Mouse (Mus musculus) forebrain, embryonic 14.5 days (tissue): ENCODE results near the gene Cdc14a. TPM values are rescaled to one million over a fixed set of nuclear protein-coding genes. Genes with fewer than 3 reads are reported as not detected.

ENCODE experiments used
- ATAC-seq: fragments of 200-750 bp; cut with Nextera tagmentation; 2 replicates; pipeline ENCODE4 v1.8.0; 2017; ENCODE audit warnings: mild to moderate bottlenecking, moderate library complexity
- DNase-seq: peaks from one replicate; pipeline ENCODE4 v3.0.0-alpha.2; 2015; ENCODE audit warnings: low spot score
- H3K27ac ChIP-seq: fragments of 300-500 bp; sonication (generic); 2 replicates; pipeline ENCODE4 v1.5.1; 2014; ENCODE audit warnings: low read depth, mild to moderate bottlenecking, control low read depth, low read length, moderate library complexity
- H3K27me3 ChIP-seq: fragments of 300-500 bp; sonication (generic); replicated peaks from 2 replicates; pipeline ENCODE4 v1.6.1; 2014; ENCODE audit warnings: low read length, control low read depth, mixed read lengths; ENCODE audit not compliant: control insufficient read depth, insufficient read depth
- H3K36me3 ChIP-seq: fragments of 300-500 bp; sonication (generic); 2 replicates; pipeline ENCODE4 v1.6.1; 2014; ENCODE audit warnings: low read length, control low read depth; ENCODE audit not compliant: control insufficient read depth, insufficient read depth
- H3K4me1 ChIP-seq: fragments of 300-500 bp; sonication (generic); 2 replicates; pipeline ENCODE4 v1.6.1; 2014; ENCODE audit warnings: antibody characterized with exemption, low read length, control low read depth; ENCODE audit not compliant: control insufficient read depth, insufficient read depth
- H3K4me2 ChIP-seq: fragments of 300-500 bp; sonication (generic); 2 replicates; pipeline ENCODE4 v1.6.1; 2014; ENCODE audit warnings: mild to moderate bottlenecking, control low read depth, low read length
- H3K4me3 ChIP-seq: fragments of 300-500 bp; sonication (generic); 2 replicates; pipeline ENCODE4 v1.5.1; 2014; ENCODE audit warnings: low read depth, low read length, control low read depth
- H3K9ac ChIP-seq: fragments of 300-500 bp; sonication (generic); 2 replicates; pipeline ENCODE4 v1.6.1; 2014; ENCODE audit warnings: mild to moderate bottlenecking, low read length, control low read depth, moderate library complexity
- H3K9me3 ChIP-seq: fragments of 300-500 bp; sonication (generic); replicated peaks from 2 replicates; pipeline ENCODE4 v1.6.1; 2016; ENCODE audit warnings: low read length, control low read depth, mixed read lengths; ENCODE audit not compliant: control insufficient read depth
- WGBS: fragments of 180-500 bp; shearing (Covaris S2); extraction: QIAGEN DNeasy Blood & Tissue Kit; methylation state at CpG from one replicate; pipeline ENCODE4 v1.1.7; 2014; 5-methylcytosine and 5-hydroxymethylcytosine counted together
- polyA plus RNA-seq: library from polyadenylated mRNA; unstranded; fragments of >200 nt; fragmentation: Nextera tagmentation; extraction: Ambion mirVana; gene quantifications from 2 replicates; pipeline ENCODE4 v1.2.1, GENCODE M21; 2014

The Cdc14a gene
- polyA plus RNA-seq, 1 experiment from 2014 or later: 7.7 TPM

GRCm38 (mm10) chr3:116368868-116369437, 54.9 kb downstream of the Cdc14a start:
- no peaks in the 10 kb centered on the region for H3K9me3 ChIP-seq
- H3K36me3 ChIP-seq: 0 out of 2 replicates have a peak, but pooled peaks cover 3% of the 10 kb centered on the region
- ATAC-seq (no peak; the same call in 1 of the 2 replicates), DNase-seq (peak; percentile 35)
- 5% methylated on average over 4 of the region's 4 CpGs for WGBS
- no peak overlapping the region for H3K27ac ChIP-seq
- no peak overlapping the region for H3K4me3 ChIP-seq
- peaks cover 8% of the 10 kb centered on the region; the same call in 1 of the 2 replicates for H3K4me1 ChIP-seq
- no peak overlapping the region for H3K9ac ChIP-seq
- no peaks in the 10 kb centered on the region for H3K27me3 ChIP-seq
- H3K4me2 ChIP-seq: no peak overlapping the region

- H3K9me3 ChIP-seq: no peaks in the 10 kb centered on the region
- H3K4me1 ChIP-seq: peaks cover 8% of the 10 kb centered on the region; the same call in 1 of the 2 replicates
- ATAC-seq (no peak), DNase-seq (no peak)
- H3K36me3 ChIP-seq: peaks cover 9% of the 10 kb centered on the region; the same call in 1 of the 2 replicates
- no peak overlapping the region for H3K4me3 ChIP-seq
- no peak overlapping the region for H3K4me2 ChIP-seq
- no peak overlapping the region for H3K9ac ChIP-seq
- no peak overlapping the region for H3K27ac ChIP-seq
- no peaks in the 10 kb centered on the region for H3K27me3 ChIP-seq
- 58% methylated on average over 2 of the region's 2 CpGs for WGBS
Measured at GRCm38 (mm10) chr3:116366125-116366524, 57.7 kb downstream of the Cdc14a start.

- H3K4me3 ChIP-seq: no peak overlapping the region
- no peaks in the 10 kb centered on the region for H3K27me3 ChIP-seq
- 77% methylated on average over 7 of the region's 7 CpGs for WGBS
- H3K4me1 ChIP-seq: no peaks in the 10 kb centered on the region
- no peak overlapping the region for H3K4me2 ChIP-seq
- no peak for ATAC-seq
- no peak overlapping the region for H3K9ac ChIP-seq
- DNase-seq: no peak
- H3K9me3 ChIP-seq: no peaks in the 10 kb centered on the region
- H3K27ac ChIP-seq: no peak overlapping the region
- peaks cover 9% of the 10 kb centered on the region; the same call in 1 of the 2 replicates for H3K36me3 ChIP-seq
Measured at GRCm38 (mm10) chr3:116361906-116362305, 61.9 kb downstream of the Cdc14a start.

GRCm38 (mm10) chr3:116361101-116361500, 62.7 kb downstream of the Cdc14a start:
- Histone ChIP-seq H3K9me3 (no peaks in the 10 kb centered on the region), H3K4me1 (no peaks in the 10 kb centered on the region), H3K4me3 (no peak overlapping the region), H3K9ac (no peak overlapping the region), H3K36me3 (peaks cover 8% of the 10 kb centered on the region; the same call in 1 of the 2 replicates), H3K27ac (no peak overlapping the region), H3K27me3 (no peaks in the 10 kb centered on the region), H3K4me2 (no peak overlapping the region)
- 88% methylated on average over 5 of the region's 5 CpGs for WGBS
- ATAC-seq: no peak
- no peak for DNase-seq

- no peak overlapping the region for H3K27ac ChIP-seq
- H3K4me2 ChIP-seq: no peak overlapping the region
- H3K9ac ChIP-seq: no peak overlapping the region
- DNase-seq (no peak), ATAC-seq (no peak)
- H3K9me3 ChIP-seq: no peaks in the 10 kb centered on the region
- peaks cover 6% of the 10 kb centered on the region; the same call in 1 of the 2 replicates for H3K36me3 ChIP-seq
- no peak overlapping the region for H3K4me3 ChIP-seq
- H3K27me3 ChIP-seq: no peaks in the 10 kb centered on the region
- H3K4me1 ChIP-seq: no peaks in the 10 kb centered on the region
- WGBS: 84% methylated on average over 7 of the region's 7 CpGs
Measured at GRCm38 (mm10) chr3:116357866-116358265, 66.0 kb downstream of the Cdc14a start.

GRCm38 (mm10) chr3:116357180-116357579, 66.7 kb downstream of the Cdc14a start:
- Histone ChIP-seq H3K4me2 (no peak overlapping the region), H3K27me3 (no peaks in the 10 kb centered on the region), H3K4me1 (no peaks in the 10 kb centered on the region), H3K27ac (no peak overlapping the region), H3K4me3 (no peak overlapping the region), H3K9me3 (no peaks in the 10 kb centered on the region), H3K36me3 (peaks cover 6% of the 10 kb centered on the region; the same call in 1 of the 2 replicates), H3K9ac (no peak overlapping the region)
- no peak for DNase-seq
- ATAC-seq: no peak
- WGBS: 87% methylated on average over 4 of the region's 4 CpGs

GRCm38 (mm10) chr3:116355026-116355788, 68.6 kb downstream of the Cdc14a start:
- no peak for ATAC-seq
- 89% methylated on average over 15 of the region's 15 CpGs for WGBS
- H3K27ac ChIP-seq: no peak overlapping the region

GRCm38 (mm10) chr3:116352486-116352885, 71.3 kb downstream of the Cdc14a start:
- Histone ChIP-seq H3K4me2 (no peak overlapping the region), H3K36me3 (no peaks in the 10 kb centered on the region), H3K27me3 (no peaks in the 10 kb centered on the region), H3K27ac (no peak overlapping the region), H3K4me3 (no peak overlapping the region), H3K9ac (no peak overlapping the region), H3K4me1 (no peaks in the 10 kb centered on the region), H3K9me3 (no peaks in the 10 kb centered on the region)
- ATAC-seq (no peak), DNase-seq (no peak)
- 83% methylated on average over 6 of the region's 6 CpGs for WGBS

More at GRCm38 (mm10) chr3:116355026-116355788, 68.6 kb downstream of the Cdc14a start:
- Histone ChIP-seq H3K4me1 (no peaks in the 10 kb centered on the region), H3K9ac (no peak overlapping the region), H3K4me2 (no peak overlapping the region), H3K27me3 (no peaks in the 10 kb centered on the region), H3K9me3 (no peaks in the 10 kb centered on the region), H3K36me3 (no peaks in the 10 kb centered on the region), H3K4me3 (no peak overlapping the region)
- no peak for DNase-seq
